Mouse (Mus musculus): Measurements from ENCODE around the gene Nav2. TPM values are rescaled to one million over a fixed set of nuclear protein-coding genes. Genes with fewer than 3 reads are reported as not detected.

The Nav2 gene
- polyA plus RNA-seq, 1 experiment from 2014 or later = 24.2 TPM

- ATAC-seq (ENCODE audit: low FRiP score) = no peak
- H3K36me3 ChIP-seq = no peaks in the 10 kb centered on the region
- 72% methylated on average over 7 of the region's 7 CpGs for WGBS
These were observed 528.0 kb downstream of the Nav2 start for GRCm38 (mm10) chr7:49436492-49436891.

GRCm38 (mm10) chr7:49437901-49438300, 529.4 kb downstream of the Nav2 start:
- 46% methylated on average over 11 of the region's 11 CpGs for WGBS
- no peak for ATAC-seq (ENCODE audit: low FRiP score)
- H3K4me1 ChIP-seq (replicated peaks) = peaks cover 24% of the 10 kb centered on the region
- H3K9ac ChIP-seq = no peak overlapping the region
- H3K36me3 ChIP-seq = no peaks in the 10 kb centered on the region
- H3K27me3 ChIP-seq = no peaks in the 10 kb centered on the region
- no peak overlapping the region for H3K27ac ChIP-seq
- no peak overlapping the region for H3K4me2 ChIP-seq
- H3K9me3 ChIP-seq = no peaks in the 10 kb centered on the region
- no peak overlapping the region for H3K4me3 ChIP-seq

More at GRCm38 (mm10) chr7:49436492-49436891, 528.0 kb downstream of the Nav2 start:
- no peak overlapping the region for H3K9ac ChIP-seq
- H3K4me1 ChIP-seq (replicated peaks) = peaks cover 17% of the 10 kb centered on the region
- H3K27ac ChIP-seq = no peak overlapping the region
- no peaks in the 10 kb centered on the region for H3K27me3 ChIP-seq
- no peaks in the 10 kb centered on the region for H3K9me3 ChIP-seq
- no peak overlapping the region for H3K4me3 ChIP-seq
- no peak overlapping the region for H3K4me2 ChIP-seq

- no peak overlapping the region for H3K4me3 ChIP-seq
- H3K27ac ChIP-seq = no peak overlapping the region
- H3K36me3 ChIP-seq = no peaks in the 10 kb centered on the region
- peaks cover 24% of the 10 kb centered on the region for H3K4me1 ChIP-seq (replicated peaks)
- H3K9ac ChIP-seq = no peak overlapping the region
- ATAC-seq (ENCODE audit: low FRiP score) = no peak
- 77% methylated on average over 2 of the region's 2 CpGs for WGBS
- H3K4me2 ChIP-seq = no peak overlapping the region
- no peaks in the 10 kb centered on the region for H3K9me3 ChIP-seq
- H3K27me3 ChIP-seq = no peaks in the 10 kb centered on the region
These were observed 530.6 kb downstream of the Nav2 start for GRCm38 (mm10) chr7:49439136-49439535.

GRCm38 (mm10) chr7:49440333-49440969, 531.9 kb downstream of the Nav2 start:
- H3K4me1 ChIP-seq (replicated peaks) = peaks cover 24% of the 10 kb centered on the region
- no peaks in the 10 kb centered on the region for H3K27me3 ChIP-seq
- H3K4me3 ChIP-seq = no peak overlapping the region
- H3K4me2 ChIP-seq = no peak overlapping the region
- no peak for ATAC-seq (ENCODE audit: low FRiP score)
- no peak overlapping the region for H3K9ac ChIP-seq
- no peaks in the 10 kb centered on the region for H3K9me3 ChIP-seq
- 91% methylated on average over 14 of the region's 14 CpGs for WGBS
- no peaks in the 10 kb centered on the region for H3K36me3 ChIP-seq
- no peak overlapping the region for H3K27ac ChIP-seq

GRCm38 (mm10) chr7:49442174-49442573, 533.7 kb downstream of the Nav2 start:
- 58% methylated on average over 8 of the region's 8 CpGs for WGBS
- Histone ChIP-seq H3K9me3 (no peaks in the 10 kb centered on the region), H3K4me1 (replicated peaks) (peaks cover 24% of the 10 kb centered on the region), H3K36me3 (no peaks in the 10 kb centered on the region), H3K27me3 (no peaks in the 10 kb centered on the region), H3K4me2 (no peak overlapping the region), H3K4me3 (no peak overlapping the region), H3K9ac (no peak overlapping the region), H3K27ac (no peak overlapping the region)
- no peak for ATAC-seq (ENCODE audit: low FRiP score)

GRCm38 (mm10) chr7:49448580-49448979, 540.1 kb downstream of the Nav2 start:
- H3K4me2 ChIP-seq = no peak overlapping the region
- no peak overlapping the region for H3K4me3 ChIP-seq
- no peak for ATAC-seq (ENCODE audit: low FRiP score)
- H3K27me3 ChIP-seq = no peaks in the 10 kb centered on the region
- H3K36me3 ChIP-seq = peaks cover 15% of the 10 kb centered on the region
- no peak overlapping the region for H3K9ac ChIP-seq
- no peaks in the 10 kb centered on the region for H3K9me3 ChIP-seq
- H3K27ac ChIP-seq = no peak overlapping the region
- 68% methylated on average over 3 of the region's 3 CpGs for WGBS
- H3K4me1 ChIP-seq (replicated peaks) = peaks cover 12% of the 10 kb centered on the region

GRCm38 (mm10) chr7:49450261-49451141, 542.0 kb downstream of the Nav2 start:
- no peak overlapping the region for H3K27ac ChIP-seq
- no peak overlapping the region; the same call in 1 of the 2 replicates for H3K9ac ChIP-seq
- 24% methylated on average over 22 of the region's 22 CpGs for WGBS
- peaks cover 12% of the 10 kb centered on the region for H3K4me1 ChIP-seq (replicated peaks)
- no peaks in the 10 kb centered on the region for H3K27me3 ChIP-seq
- ATAC-seq (ENCODE audit: low FRiP score) = peak; percentile 52; the same call in 1 of the 2 replicates
- H3K9me3 ChIP-seq = no peaks in the 10 kb centered on the region
- peaks cover 20% of the 10 kb centered on the region for H3K36me3 ChIP-seq
- no peak overlapping the region for H3K4me3 ChIP-seq
- H3K4me2 ChIP-seq = peak overlapping the region; percentile 19; the same call in 1 of the 2 replicates

- no peak overlapping the region for H3K27ac ChIP-seq
- H3K4me1 ChIP-seq (replicated peaks) = peaks cover 12% of the 10 kb centered on the region
- no peaks in the 10 kb centered on the region for H3K9me3 ChIP-seq
- no peak overlapping the region for H3K4me3 ChIP-seq
- 0 out of 2 replicates have a peak overlapping the region, but pooled peaks have one; percentile 19 for H3K4me2 ChIP-seq
- no peak overlapping the region for H3K9ac ChIP-seq
- peaks cover 20% of the 10 kb centered on the region for H3K36me3 ChIP-seq
- ATAC-seq (ENCODE audit: low FRiP score) = no peak
- 93% methylated on average over 10 of the region's 10 CpGs for WGBS
- no peaks in the 10 kb centered on the region for H3K27me3 ChIP-seq
These were observed 542.7 kb downstream of the Nav2 start for GRCm38 (mm10) chr7:49451240-49451639.

- H3K27me3 ChIP-seq = no peaks in the 10 kb centered on the region
- ATAC-seq (ENCODE audit: low FRiP score) = no peak
- H3K4me3 ChIP-seq = no peak overlapping the region
- no peak overlapping the region for H3K4me2 ChIP-seq
- H3K9me3 ChIP-seq = no peaks in the 10 kb centered on the region
- no peak overlapping the region for H3K9ac ChIP-seq
- 72% methylated on average over 11 of the region's 11 CpGs for WGBS
- no peak overlapping the region for H3K27ac ChIP-seq
- H3K36me3 ChIP-seq = peaks cover 20% of the 10 kb centered on the region
- peaks cover 12% of the 10 kb centered on the region for H3K4me1 ChIP-seq (replicated peaks)
These were observed 543.8 kb downstream of the Nav2 start for GRCm38 (mm10) chr7:49452274-49452673.

- Histone ChIP-seq H3K27ac (no peak overlapping the region), H3K9ac (no peak overlapping the region), H3K27me3 (no peaks in the 10 kb centered on the region), H3K4me2 (no peak overlapping the region), H3K4me3 (no peak overlapping the region), H3K9me3 (no peaks in the 10 kb centered on the region), H3K36me3 (peaks cover 24% of the 10 kb centered on the region), H3K4me1 (replicated peaks) (peaks cover 18% of the 10 kb centered on the region)
- 89% methylated on average over 5 of the region's 5 CpGs for WGBS
- ATAC-seq (ENCODE audit: low FRiP score) = no peak
These were observed 546.1 kb downstream of the Nav2 start for GRCm38 (mm10) chr7:49454601-49455000.

- WGBS = 66% methylated on average over 2 of the region's 2 CpGs
These were observed 547.6 kb downstream of the Nav2 start for GRCm38 (mm10) chr7:49456148-49456547.

GRCm38 (mm10) chr7:49457398-49457797, 548.9 kb downstream of the Nav2 start:
- H3K27me3 ChIP-seq = no peaks in the 10 kb centered on the region
- H3K36me3 ChIP-seq = peaks cover 21% of the 10 kb centered on the region
- no peak overlapping the region for H3K9ac ChIP-seq
- 80% methylated on average over 10 of the region's 10 CpGs for WGBS
- H3K4me1 ChIP-seq (replicated peaks) = peaks cover 7% of the 10 kb centered on the region; the same call in 1 of the 2 replicates
- no peak overlapping the region for H3K4me2 ChIP-seq
- no peak overlapping the region for H3K4me3 ChIP-seq
- 0 out of 2 replicates have a peak overlapping the region, but pooled peaks have one; percentile 20 for H3K27ac ChIP-seq
- no peak for ATAC-seq (ENCODE audit: low FRiP score)
- H3K9me3 ChIP-seq = no peaks in the 10 kb centered on the region

More at GRCm38 (mm10) chr7:49456148-49456547, 547.6 kb downstream of the Nav2 start:
- no peak for ATAC-seq (ENCODE audit: low FRiP score)
- Histone ChIP-seq H3K4me2 (no peak overlapping the region), H3K4me1 (replicated peaks) (peaks cover 7% of the 10 kb centered on the region; the same call in 1 of the 2 replicates), H3K4me3 (no peak overlapping the region), H3K9me3 (no peaks in the 10 kb centered on the region), H3K9ac (no peak overlapping the region), H3K27me3 (no peaks in the 10 kb centered on the region), H3K36me3 (peaks cover 24% of the 10 kb centered on the region), H3K27ac (no peak overlapping the region)

Data from hindbrain, embryonic 13.5 days (tissue).